Mouse (Mus musculus) large intestine, adult 2 months (tissue): Measurements from ENCODE around the gene Sppl2c. TPM values are rescaled to one million over a fixed set of nuclear protein-coding genes. Genes with fewer than 3 reads are reported as not detected.
A peak's percentile ranks its signal among the peaks of the same experiment; 100 is the strongest.
"Not testable (repeated sequence)": the region's sequence is repeated elsewhere in the genome, so short reads cannot be mapped to it uniquely, and the experiment has no call there.

Experiments
- DNase-seq: peaks from one replicate; pipeline ENCODE4 v3.0.0-alpha.2; 2012; ENCODE audit warnings: low read depth, low spot score
- WGBS: fragments of 180-500 bp; shearing (Covaris S2); methylation state at CpG from one replicate; pipeline ENCODE4 v1.1.7; 2018; 5-methylcytosine and 5-hydroxymethylcytosine counted together
- polyA plus RNA-seq: library from polyadenylated mRNA; depleted of rRNA; stranded (reverse); fragments of >200 nt; gene quantifications from 2 replicates; pipeline ENCODE4 v1.2.3, GENCODE M21; 2012

Gene Sppl2c
- polyA plus RNA-seq, 1 experiment = 0.04 TPM

GRCm38 (mm10) chr11:104190008-104190407, 3.9 kb downstream of the Sppl2c start:
- WGBS = 67% methylated on average over 2 of the region's 2 CpGs
- DNase-seq = no peak

GRCm38 (mm10) chr11:104195382-104195781, 9.3 kb downstream of the Sppl2c start:
- no peak for DNase-seq
- 75% methylated on average over 11 of the region's 11 CpGs for WGBS

DNA sequence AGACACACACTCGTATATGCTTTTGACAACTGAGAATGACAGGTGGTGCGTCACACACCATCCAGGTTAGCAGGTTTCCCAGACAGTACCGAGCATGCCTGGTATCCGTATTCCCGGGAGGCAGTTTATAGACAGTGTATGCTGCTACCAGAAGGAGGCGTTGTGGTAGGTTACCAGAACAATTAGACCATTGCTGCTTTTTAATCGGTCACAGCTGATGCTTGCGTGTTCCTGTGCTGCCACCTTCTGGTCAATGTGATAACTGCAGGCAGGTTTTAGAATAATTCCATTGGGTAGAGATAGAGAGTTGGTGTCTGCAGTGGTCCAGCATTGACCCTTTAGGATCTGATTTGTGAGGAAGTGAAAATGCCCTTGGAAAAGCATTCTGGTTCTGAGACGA, 9.7 kb downstream of the Sppl2c start:
- peak; percentile 35 for DNase-seq
- 10% methylated on average over 9 of the region's 9 CpGs for WGBS

DNA sequence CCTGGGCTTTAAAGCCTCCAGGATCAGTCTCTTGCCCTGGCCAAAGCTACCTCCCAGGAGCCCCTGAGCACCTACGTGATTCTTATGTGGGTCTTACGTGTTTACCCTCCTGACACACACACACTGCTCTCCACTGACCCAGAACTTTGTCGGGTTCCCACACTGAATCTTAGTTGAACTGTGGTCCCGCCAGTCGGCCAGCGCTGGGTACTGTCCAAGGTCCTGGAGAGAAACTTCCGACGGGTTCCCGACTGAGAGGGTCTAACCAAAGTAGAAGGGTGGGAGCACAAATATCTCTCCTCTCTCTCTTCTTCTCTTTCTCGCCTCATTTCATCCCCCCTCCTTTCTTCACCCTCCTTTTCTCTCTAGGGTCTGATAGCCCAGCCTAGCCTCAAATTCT, 11.7 kb downstream of the Sppl2c start:
- no peak for DNase-seq
- 2% methylated on average over 10 of the region's 10 CpGs for WGBS

DNA sequence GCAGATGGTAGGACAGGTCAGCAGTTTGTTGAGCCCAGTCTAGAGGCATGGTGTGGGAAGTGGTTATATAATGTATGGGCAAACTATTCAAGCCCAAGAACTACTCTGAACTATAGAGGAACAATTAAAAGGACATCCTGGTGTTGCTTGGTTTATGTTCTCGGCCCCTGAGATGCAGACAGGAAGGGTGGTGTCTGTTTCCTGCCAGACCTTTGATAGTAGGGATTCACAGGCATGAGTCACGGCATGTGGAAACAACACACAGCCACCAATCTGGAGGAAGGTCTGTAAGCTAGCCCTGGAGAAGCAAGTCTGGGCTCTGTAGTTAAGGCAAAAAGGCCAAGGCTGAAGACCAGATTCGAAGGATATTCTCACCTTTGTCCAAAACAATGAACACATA, 17.1 kb downstream of the Sppl2c start:
- DNase-seq = no peak
- WGBS = 71% methylated on average over 3 of the region's 3 CpGs

DNA sequence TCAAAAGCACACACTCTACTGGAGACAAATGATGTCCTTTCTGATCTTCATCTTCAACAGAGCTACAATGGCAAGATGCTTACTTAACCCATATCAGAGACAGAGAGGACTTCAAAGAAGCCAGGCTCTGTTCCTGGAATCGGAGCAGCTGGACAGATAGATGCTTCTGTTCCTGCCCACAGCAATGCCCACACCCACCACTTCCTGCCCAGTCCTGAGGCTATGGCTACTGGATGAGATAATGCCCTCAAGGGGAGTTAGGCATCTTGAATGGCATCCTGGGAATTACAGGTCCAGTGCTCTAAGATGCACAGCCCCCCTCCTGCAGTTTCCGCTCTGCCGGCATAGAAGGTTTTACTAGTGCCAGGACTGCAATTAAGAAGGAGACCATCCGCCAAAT, 20.4 kb downstream of the Sppl2c start:
- DNase-seq = no peak
- 58% methylated on average over 4 of the region's 4 CpGs for WGBS

DNA sequence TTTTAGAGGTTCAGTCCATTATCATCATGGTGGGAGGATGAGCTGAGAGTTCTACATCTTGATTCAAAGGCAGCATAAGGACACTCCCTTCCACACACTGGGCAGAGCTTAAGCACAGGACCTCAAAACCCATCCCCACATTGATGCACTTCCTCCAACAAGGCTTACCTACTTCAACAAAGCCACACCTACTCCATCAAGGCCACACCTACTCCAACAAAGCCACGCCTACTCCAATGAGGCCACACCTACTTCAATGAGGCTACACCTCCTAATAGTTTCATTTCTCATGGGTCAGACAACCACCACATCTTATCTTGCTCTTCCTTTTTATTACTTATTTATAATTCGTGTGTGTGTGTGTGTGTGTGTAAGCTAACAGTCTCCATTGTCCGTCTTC, 22.9 kb downstream of the Sppl2c start:
- 47% methylated on average over 3 of the region's 3 CpGs for WGBS
- DNase-seq = no peak

GRCm38 (mm10) chr11:104211251-104211650, 25.1 kb downstream of the Sppl2c start:
- no peak for DNase-seq
- WGBS = 83% methylated on average over 6 of the region's 6 CpGs

DNA sequence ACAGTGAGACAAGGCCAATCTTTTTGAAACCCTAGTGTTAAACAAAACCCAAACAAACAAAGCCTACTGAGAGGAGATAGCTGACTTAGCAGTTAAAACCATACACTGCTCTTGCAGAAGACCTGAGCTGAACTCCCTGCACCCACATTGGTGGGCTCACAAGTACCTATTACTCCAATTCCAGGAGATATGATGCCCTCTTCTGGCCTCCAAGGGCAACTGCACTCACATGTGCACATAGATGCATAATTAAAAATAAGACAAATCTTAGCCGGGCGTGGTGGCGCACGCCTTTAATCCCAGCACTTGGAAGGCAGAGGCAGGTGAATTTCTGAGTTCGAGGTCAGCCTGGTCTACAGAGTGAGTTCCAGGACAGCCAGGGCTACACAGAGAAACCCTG, 28.0 kb downstream of the Sppl2c start:
- not testable (repeated sequence) for DNase-seq
- WGBS = 95% methylated on average over 5 of the region's 5 CpGs

DNA sequence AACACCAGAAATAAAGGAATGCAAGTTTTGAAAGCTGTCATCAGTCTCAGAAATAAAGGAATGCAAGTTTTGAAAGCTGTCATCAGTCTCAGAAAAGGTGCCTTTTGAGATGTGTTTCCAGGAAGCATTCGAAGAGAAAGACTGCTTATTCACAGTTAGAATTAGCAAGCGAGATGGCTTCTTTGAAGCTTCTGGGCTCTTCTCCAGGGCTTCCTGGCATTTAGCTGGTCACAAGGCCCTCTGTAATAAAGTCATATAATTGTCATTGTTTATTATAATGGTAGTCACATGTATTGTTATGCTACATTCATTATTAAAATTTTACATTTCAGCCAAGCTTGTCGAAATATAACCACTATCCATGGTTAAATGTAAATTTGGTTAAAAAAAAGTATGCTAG, 31.9 kb downstream of the Sppl2c start:
- 59% methylated on average over 3 of the region's 3 CpGs for WGBS
- no peak for DNase-seq

DNA sequence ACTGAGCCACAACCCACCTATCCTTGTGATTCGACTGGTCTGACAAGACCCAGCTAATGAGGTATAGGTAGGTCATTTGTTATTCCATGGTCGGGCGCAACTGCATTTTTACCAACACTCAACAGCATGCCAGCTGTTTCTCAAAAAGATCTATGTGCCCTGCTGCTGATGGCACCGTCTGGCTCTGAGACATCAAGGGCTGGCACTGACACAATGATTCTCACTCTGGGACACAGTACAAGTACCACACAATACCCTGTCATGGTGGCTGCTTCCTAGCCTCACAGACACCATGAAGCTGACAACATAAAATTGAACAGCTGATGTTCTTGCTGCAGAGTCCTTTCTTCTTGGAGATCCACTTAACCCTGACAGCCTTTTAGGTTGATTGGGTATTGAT, 34.2 kb downstream of the Sppl2c start:
- WGBS = 78% methylated on average over 4 of the region's 4 CpGs

GRCm38 (mm10) chr11:104221751-104222150, 35.6 kb downstream of the Sppl2c start:
- 71% methylated on average over 5 of the region's 5 CpGs for WGBS
- DNase-seq = no peak

More for the DNA sequence above, 34.2 kb downstream of the Sppl2c start:
- no peak for DNase-seq

GRCm38 (mm10) chr11:104223301-104223700, 37.2 kb downstream of the Sppl2c start:
- WGBS = 70% methylated on average over 9 of the region's 9 CpGs
- DNase-seq = no peak

- no peak for DNase-seq
- 87% methylated on average over 4 of the region's 4 CpGs for WGBS
Observed at GRCm38 (mm10) chr11:104229391-104229790, 43.3 kb downstream of the Sppl2c start.

- WGBS = 11% methylated on average over 9 of the region's 9 CpGs
- peak; percentile 19 for DNase-seq
Observed at GRCm38 (mm10) chr11:104230066-104230778, 44.1 kb downstream of the Sppl2c start.

DNA sequence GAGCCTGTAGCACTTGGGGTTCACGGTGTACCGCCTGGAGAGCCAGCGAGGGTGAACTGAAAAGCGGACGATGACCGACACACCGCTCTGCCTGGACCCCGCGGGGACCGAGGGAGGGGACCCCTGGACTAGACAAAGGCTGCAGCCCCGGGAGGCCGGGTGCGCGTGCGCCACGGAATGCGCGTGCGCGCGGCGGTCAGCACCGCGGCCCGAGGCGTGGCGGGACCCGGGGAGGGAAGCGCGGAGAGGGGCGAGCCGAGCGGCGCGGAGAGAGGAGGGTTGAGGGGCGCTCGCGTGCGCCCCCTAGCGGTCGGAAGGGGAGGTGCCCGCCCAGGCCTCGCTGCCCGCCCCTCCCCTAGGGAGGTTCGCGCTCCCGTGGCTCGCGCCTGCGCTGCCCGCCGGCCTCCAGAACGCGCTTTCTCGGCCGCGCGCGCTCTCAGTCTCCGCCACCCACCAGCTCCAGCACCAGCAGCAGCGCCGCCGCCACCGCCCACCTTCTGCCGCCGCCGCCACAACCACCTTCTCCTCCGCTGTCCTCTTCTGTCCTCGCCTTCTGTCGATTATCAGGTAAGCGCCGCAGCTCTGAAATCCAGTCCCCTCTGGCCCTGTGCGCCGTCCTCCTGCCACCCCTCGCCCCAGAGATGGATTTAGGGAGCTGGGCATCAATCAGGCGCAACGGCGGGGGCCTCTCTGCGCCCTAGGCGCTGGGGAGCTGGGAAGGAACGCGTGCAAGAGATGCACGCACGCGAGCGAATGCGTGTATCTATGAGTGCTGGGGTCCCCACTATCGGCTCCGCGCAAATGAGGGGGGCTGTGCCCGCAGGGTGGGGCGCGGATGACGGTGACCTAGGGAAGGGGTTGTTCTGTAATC, 45.1 kb downstream of the Sppl2c start, which contains the start of gene Mapt:
Gene Mapt (plus strand): TSS at position 350 of the 871 bp plus-strand sequence.
- under 1% methylated on average over 85 of the region's 94 CpGs for WGBS
- DNase-seq = peak; percentile 56

GRCm38 (mm10) chr11:104232141-104233061, 46.3 kb downstream of the Sppl2c start:
- DNase-seq = no peak
- 1% methylated on average over 72 of the region's 72 CpGs for WGBS

DNA sequence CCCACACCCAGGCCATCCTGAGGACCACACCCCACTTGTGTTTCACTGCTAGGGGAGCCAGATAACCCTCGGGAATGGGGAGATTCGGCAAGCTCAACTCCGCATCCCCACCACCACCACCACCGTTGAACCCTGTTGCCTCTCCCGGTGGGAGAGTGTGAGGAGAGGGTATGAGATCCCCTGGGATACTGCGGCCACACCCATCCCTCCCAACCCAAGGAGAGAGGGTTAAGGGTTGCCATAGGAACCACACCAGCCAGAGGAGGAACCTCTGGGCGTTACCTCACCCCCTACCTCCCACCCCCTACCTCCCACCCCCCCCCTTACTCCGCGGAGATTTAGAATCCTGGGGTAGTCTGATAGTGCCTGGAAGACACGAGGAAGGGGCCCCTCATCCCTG, 47.0 kb downstream of the Sppl2c start:
- DNase-seq = no peak
- whole genome bisulfite sequencing = 2% methylated on average over 10 of the region's 10 CpGs

GRCm38 (mm10) chr11:104233574-104234206, 47.6 kb downstream of the Sppl2c start:
- DNase-seq = no peak
- 7% methylated on average over 30 of the region's 30 CpGs for WGBS
